Mouse (Mus musculus) hindbrain, postnatal 0 days (tissue): Measurements from ENCODE around the gene Cabin1. TPM values are rescaled to one million over a fixed set of nuclear protein-coding genes. Genes with fewer than 3 reads are reported as not detected.

Experiments
- ATAC-seq: fragments of 200-750 bp; cut with Nextera tagmentation; 2 replicates; pipeline ENCODE4 v1.8.0; 2017; ENCODE audit warnings: mild to moderate bottlenecking, moderate TSS enrichment, moderate library complexity
- DNase-seq: peaks from one replicate; pipeline ENCODE4 v3.0.0-alpha.2; 2015; ENCODE audit warnings: low spot score
- H3K27ac ChIP-seq: fragments of 300-500 bp; sonication (generic); 2 replicates; pipeline ENCODE4 v1.5.1; 2014; ENCODE audit warnings: mild to moderate bottlenecking
- H3K27me3 ChIP-seq: fragments of 300-500 bp; sonication (generic); 2 replicates; pipeline ENCODE4 v1.6.1; 2014; ENCODE audit warnings: low read length, mixed read lengths; ENCODE audit not compliant: insufficient read depth
- H3K36me3 ChIP-seq: fragments of 300-500 bp; sonication (generic); 2 replicates; pipeline ENCODE4 v1.6.1; 2014; ENCODE audit warnings: low read length, mixed read lengths; ENCODE audit not compliant: insufficient read depth
- H3K4me1 ChIP-seq: fragments of 300-500 bp; sonication (generic); 2 replicates; pipeline ENCODE4 v1.6.1; 2014; ENCODE audit warnings: antibody characterized with exemption, low read length, mixed read lengths; ENCODE audit not compliant: insufficient read depth
- H3K4me2 ChIP-seq: fragments of 300-500 bp; sonication (generic); 2 replicates; pipeline ENCODE4 v1.6.1; 2014; ENCODE audit warnings: low read depth, mild to moderate bottlenecking, low read length, moderate library complexity, mixed read lengths
- H3K4me3 ChIP-seq: fragments of 300-500 bp; sonication (generic); 2 replicates; pipeline ENCODE4 v1.5.1; 2014; ENCODE audit warnings: low read length
- H3K9ac ChIP-seq: fragments of 300-500 bp; sonication (generic); replicated peaks from 2 replicates; pipeline ENCODE4 v1.6.1; 2014; ENCODE audit warnings: mild to moderate bottlenecking, low read length, moderate library complexity, mixed read lengths
- H3K9me3 ChIP-seq: fragments of 300-500 bp; sonication (generic); 2 replicates; pipeline ENCODE4 v1.6.1; 2016; ENCODE audit warnings: low read length, mixed read lengths
- CTCF ChIP-seq: IDR thresholded peaks from 2 replicates; pipeline ENCODE4 v1.5.1; 2016; ENCODE audit warnings: antibody characterized with exemption, control low read depth, low read depth
- WGBS: fragments of 180-500 bp; shearing (Covaris S2); extraction: QIAGEN DNeasy Blood & Tissue Kit; methylation state at CpG from one replicate; pipeline ENCODE4 v1.1.7; 2014; 5-methylcytosine and 5-hydroxymethylcytosine counted together
- polyA plus RNA-seq: library from polyadenylated mRNA; unstranded; fragments of >200 nt; fragmentation: Nextera tagmentation; extraction: Ambion mirVana; gene quantifications from 2 replicates; pipeline ENCODE4 v1.2.1, GENCODE M21; 2015
- total RNA-seq: library from RNA; depleted of rRNA; stranded (reverse); fragments of >200 nt; gene quantifications from 2 replicates; pipeline ENCODE4 v1.2.3, GENCODE M21; 2014; rRNA removed

Cabin1 gene
- total and polyA plus RNA-seq, 2 experiments from 2014 or later = 33.6 to 92.9 TPM

- Histone ChIP-seq H3K4me2 (no peak overlapping the region), H3K4me3 (no peak overlapping the region), H3K9ac (no peak overlapping the region), H3K4me1 (no peaks in the 10 kb centered on the region), H3K27ac (no peak overlapping the region), H3K36me3 (no peaks in the 10 kb centered on the region), H3K9me3 (no peaks in the 10 kb centered on the region), H3K27me3 (no peaks in the 10 kb centered on the region)
- DNase-seq = no peak
- ATAC-seq = no peak
- TF ChIP-seq CTCF = peak; percentile 26; the same call in 1 of the 2 replicates
- 54% methylated on average over 3 of the region's 3 CpGs for WGBS
Observed at GRCm38 (mm10) chr10:75620818-75621217, 143.3 kb downstream of the Cabin1 start.

GRCm38 (mm10) chr10:75616044-75616443 lies 148.1 kb downstream of the Cabin1 start:
- H3K4me1 ChIP-seq = no peaks in the 10 kb centered on the region
- H3K4me2 ChIP-seq = no peak overlapping the region
- H3K27ac ChIP-seq = no peak overlapping the region
- no peaks in the 10 kb centered on the region for H3K36me3 ChIP-seq
- H3K27me3 ChIP-seq = no peaks in the 10 kb centered on the region
- ATAC-seq = no peak
- DNase-seq = no peak
- 93% methylated on average over 4 of the region's 4 CpGs for WGBS
- TF ChIP-seq CTCF = no peak
- H3K4me3 ChIP-seq = no peak overlapping the region
- H3K9ac ChIP-seq = no peak overlapping the region
- no peaks in the 10 kb centered on the region for H3K9me3 ChIP-seq

GRCm38 (mm10) chr10:75610486-75610885 lies 153.7 kb downstream of the Cabin1 start:
- DNase-seq = no peak
- no peaks in the 10 kb centered on the region for H3K4me1 ChIP-seq
- H3K9ac ChIP-seq = no peak overlapping the region
- no peaks in the 10 kb centered on the region for H3K36me3 ChIP-seq
- H3K27ac ChIP-seq = no peak overlapping the region
- no peak overlapping the region for H3K4me2 ChIP-seq
- H3K9me3 ChIP-seq = no peaks in the 10 kb centered on the region
- 62% methylated on average over 7 of the region's 7 CpGs for WGBS
- TF ChIP-seq CTCF = no peak
- no peak for ATAC-seq
- no peaks in the 10 kb centered on the region for H3K27me3 ChIP-seq
- no peak overlapping the region for H3K4me3 ChIP-seq

GRCm38 (mm10) chr10:75608975-75609374 lies 155.2 kb downstream of the Cabin1 start:
- Histone ChIP-seq H3K36me3 (no peaks in the 10 kb centered on the region), H3K9me3 (no peaks in the 10 kb centered on the region), H3K4me1 (no peaks in the 10 kb centered on the region), H3K27me3 (no peaks in the 10 kb centered on the region), H3K9ac (no peak overlapping the region), H3K27ac (no peak overlapping the region), H3K4me2 (no peak overlapping the region), H3K4me3 (no peak overlapping the region)
- ATAC-seq (no peak), DNase-seq (no peak)
- no peak for TF ChIP-seq CTCF
- 91% methylated on average over 11 of the region's 11 CpGs for WGBS

GRCm38 (mm10) chr10:75607253-75607652 lies 156.9 kb downstream of the Cabin1 start:
- H3K4me1 ChIP-seq = no peaks in the 10 kb centered on the region
- no peak overlapping the region for H3K9ac ChIP-seq
- no peak for DNase-seq
- no peak for ATAC-seq
- no peak for TF ChIP-seq CTCF
- no peaks in the 10 kb centered on the region for H3K9me3 ChIP-seq
- no peak overlapping the region for H3K27ac ChIP-seq
- 88% methylated on average over 4 of the region's 4 CpGs for WGBS
- H3K4me3 ChIP-seq = no peak overlapping the region
- H3K36me3 ChIP-seq = no peaks in the 10 kb centered on the region
- no peak overlapping the region for H3K4me2 ChIP-seq
- no peaks in the 10 kb centered on the region for H3K27me3 ChIP-seq

GRCm38 (mm10) chr10:75605162-75605846 lies 158.8 kb downstream of the Cabin1 start:
- Histone ChIP-seq H3K4me2 (no peak overlapping the region), H3K27me3 (no peaks in the 10 kb centered on the region), H3K27ac (no peak overlapping the region), H3K9ac (no peak overlapping the region), H3K4me1 (no peaks in the 10 kb centered on the region), H3K4me3 (no peak overlapping the region), H3K9me3 (no peaks in the 10 kb centered on the region), H3K36me3 (no peaks in the 10 kb centered on the region)
- no peak for DNase-seq
- no peak for ATAC-seq
- peak; percentile 37; the same call in 1 of the 2 replicates for TF ChIP-seq CTCF
- 38% methylated on average over 11 of the region's 11 CpGs for WGBS

- 72% methylated on average over 7 of the region's 7 CpGs for WGBS
- ATAC-seq (no peak), DNase-seq (no peak)
- Histone ChIP-seq H3K4me1 (no peaks in the 10 kb centered on the region), H3K9me3 (no peaks in the 10 kb centered on the region), H3K4me2 (no peak overlapping the region), H3K27me3 (no peaks in the 10 kb centered on the region), H3K36me3 (no peaks in the 10 kb centered on the region), H3K27ac (no peak overlapping the region), H3K9ac (no peak overlapping the region), H3K4me3 (no peak overlapping the region)
- TF ChIP-seq CTCF = no peak
Observed at GRCm38 (mm10) chr10:75600189-75600730, 163.9 kb downstream of the Cabin1 start.

Other genes with a start within 250 kb of the Cabin1 start
- 16.4 and 18.0 TPM in 2 replicates for gene Snrpd3, start 246.8 kb downstream of the Cabin1 start, total RNA-seq
- 133 and 135 TPM in 2 replicates for gene Snrpd3, start 246.8 kb downstream of the Cabin1 start, polyA plus RNA-seq
- gene Gucd1, start 246.4 kb downstream of the Cabin1 start, total RNA-seq = 42.3 and 44.3 TPM in 2 replicates
- gene Gucd1, start 246.4 kb downstream of the Cabin1 start, polyA plus RNA-seq = 12.6 and 15.6 TPM in 2 replicates
- 30.3 and 31.4 TPM in 2 replicates for gene Lrrc75b, start 204.0 kb downstream of the Cabin1 start, total RNA-seq
- gene Lrrc75b, start 204.0 kb downstream of the Cabin1 start, polyA plus RNA-seq = 26.0 and 26.4 TPM in 2 replicates
- 3.2 and 7.6 TPM in 2 replicates for gene Ggt1, start 202.7 kb downstream of the Cabin1 start, total RNA-seq
- gene Ggt1, start 202.7 kb downstream of the Cabin1 start, polyA plus RNA-seq = 1.0 and 1.2 TPM in 2 replicates
- 2.8 and 3.4 TPM in 2 replicates for gene Ggt5, start 175.0 kb downstream of the Cabin1 start, total RNA-seq
- gene Ggt5, start 175.0 kb downstream of the Cabin1 start, polyA plus RNA-seq = 2.3 TPM in 2 replicates
- gene Susd2, start 120.3 kb downstream of the Cabin1 start, total RNA-seq = 14.4 and 14.9 TPM in 2 replicates
- gene Susd2, start 120.3 kb downstream of the Cabin1 start, polyA plus RNA-seq = 11.2 and 11.4 TPM in 2 replicates
- 63.6 and 67.4 TPM in 2 replicates for gene Ddt, start 9.1 kb upstream of the Cabin1 start, total RNA-seq
- 115 and 120 TPM in 2 replicates for gene Ddt, start 9.1 kb upstream of the Cabin1 start, polyA plus RNA-seq
- gene Gm20441, start 16.6 kb upstream of the Cabin1 start, total RNA-seq = not detected in 2 replicates
- gene Gm20441, start 16.6 kb upstream of the Cabin1 start, polyA plus RNA-seq = not detected in 2 replicates
- gene Gstt3, start 17.1 kb upstream of the Cabin1 start, total RNA-seq = 1.8 and 3.2 TPM in 2 replicates
- gene Gstt3, start 17.1 kb upstream of the Cabin1 start, polyA plus RNA-seq = 2.8 and 4.2 TPM in 2 replicates
- gene Gstt1, start 34.2 kb upstream of the Cabin1 start, total RNA-seq = 38.1 and 39.3 TPM in 2 replicates
- 20.8 and 24.4 TPM in 2 replicates for gene Gstt1, start 34.2 kb upstream of the Cabin1 start, polyA plus RNA-seq
- gene Gstt4, start 58.2 kb upstream of the Cabin1 start, total RNA-seq = not detected in 2 replicates
- gene Gstt4, start 58.2 kb upstream of the Cabin1 start, polyA plus RNA-seq = not detected in 2 replicates
- gene Gstt2, start 73.1 kb upstream of the Cabin1 start, total RNA-seq = 2.1 and 10.2 TPM in 2 replicates
- 9.3 and 11.1 TPM in 2 replicates for gene Gstt2, start 73.1 kb upstream of the Cabin1 start, polyA plus RNA-seq
- gene Mif, start 95.9 kb upstream of the Cabin1 start, total RNA-seq = 1,072 and 1,222 TPM in 2 replicates
- gene Mif, start 95.9 kb upstream of the Cabin1 start, polyA plus RNA-seq = 1,792 and 1,891 TPM in 2 replicates
- gene Derl3, start 129.1 kb upstream of the Cabin1 start, total RNA-seq = 0.79 and 1.8 TPM in 2 replicates
- gene Derl3, start 129.1 kb upstream of the Cabin1 start, polyA plus RNA-seq = 0.63 and 0.74 TPM in 2 replicates
- gene Smarcb1, start 157.3 kb upstream of the Cabin1 start, total RNA-seq = 142 and 156 TPM in 2 replicates
- 197 and 199 TPM in 2 replicates for gene Smarcb1, start 157.3 kb upstream of the Cabin1 start, polyA plus RNA-seq
- gene Chchd10, start 168.8 kb upstream of the Cabin1 start, total RNA-seq = 327 and 332 TPM in 2 replicates
- 304 and 312 TPM in 2 replicates for gene Chchd10, start 168.8 kb upstream of the Cabin1 start, polyA plus RNA-seq
- 6.1 and 9.5 TPM in 2 replicates for gene Mmp11, start 172.2 kb upstream of the Cabin1 start, total RNA-seq
- gene Mmp11, start 172.2 kb upstream of the Cabin1 start, polyA plus RNA-seq = 7.8 and 8.3 TPM in 2 replicates
- 0.73 TPM in 1 of 2 replicates, not detected in the other for gene Gm867, start 176.3 kb upstream of the Cabin1 start, total RNA-seq
- 2.3 and 2.4 TPM in 2 replicates for gene Gm867, start 176.3 kb upstream of the Cabin1 start, polyA plus RNA-seq
- gene Vpreb3, start 178.7 kb upstream of the Cabin1 start, total RNA-seq = not detected in 2 replicates
- gene Vpreb3, start 178.7 kb upstream of the Cabin1 start, polyA plus RNA-seq = 0.52 and 0.75 TPM in 2 replicates
- not detected in 2 replicates for gene Gm5134, start 190.2 kb upstream of the Cabin1 start, total RNA-seq
- gene Gm5134, start 190.2 kb upstream of the Cabin1 start, polyA plus RNA-seq = not detected in 2 replicates